12 mouse cellular contexts compared by ENCODE assay signal in genomic region chr6:63877088-63877764, GRCm38 (mm10).
DNase-seq lines count a peak whose midpoint lies in the region; ATAC-seq and TF ChIP-seq lines count a peak whose summit lies in the region.
"Had no signal": no experiment of that assay in that cellular context is flagged by ENCODE, and none has a peak within 500 bp of the region (broad histone marks: within the 10 kb centered on the region; RNA-seq: fewer than 3 reads in every experiment).

No protein-coding gene starts in this region.

- no peak overlapping the region for H3K27ac ChIP-seq in hindbrain, embryonic 11.5 days (ENCODE audit: low read depth, low read length)
- peak overlapping the region; percentile 71 for H3K27ac ChIP-seq in midbrain, embryonic 16.5 days (ENCODE audit: low read length)
- H3K27ac ChIP-seq in intestine, postnatal 0 days (ENCODE audit: low read depth, low read length): no peak overlapping the region
- H3K27ac ChIP-seq: heart, embryonic 15.5 days; lung, embryonic 15.5 days had no signal

- no peaks in the 10 kb centered on the region for H3K9me3 ChIP-seq in hindbrain, embryonic 11.5 days (ENCODE audit: control insufficient read depth, low read length)
- no peaks in the 10 kb centered on the region for H3K9me3 ChIP-seq in midbrain, embryonic 16.5 days (replicated peaks; ENCODE audit: control insufficient read depth, low read length, poor library complexity, severe bottlenecking)
- no peaks in the 10 kb centered on the region for H3K9me3 ChIP-seq in intestine, postnatal 0 days (ENCODE audit: control insufficient read depth)
- H3K9me3 ChIP-seq: heart, embryonic 15.5 days; lung, embryonic 15.5 days had no signal

- H3K4me1 ChIP-seq in hindbrain, embryonic 11.5 days (replicated peaks; ENCODE audit: control insufficient read depth, insufficient read depth, low read length): no peaks in the 10 kb centered on the region
- peaks cover 11% of the 10 kb centered on the region for H3K4me1 ChIP-seq in midbrain, embryonic 16.5 days (ENCODE audit: control insufficient read depth, insufficient read depth, low read length)
- H3K4me1 ChIP-seq in intestine, postnatal 0 days (replicated peaks; ENCODE audit: control insufficient read depth, insufficient read depth, low read length): no peaks in the 10 kb centered on the region
- H3K4me1 ChIP-seq: heart, embryonic 15.5 days; lung, embryonic 15.5 days had no signal

- no peak overlapping the region for H3K9ac ChIP-seq in hindbrain, embryonic 11.5 days (ENCODE audit: low read depth, low read length)
- no peak overlapping the region for H3K9ac ChIP-seq in midbrain, embryonic 16.5 days (ENCODE audit: low read depth, low read length)
- H3K9ac ChIP-seq in intestine, postnatal 0 days (ENCODE audit: low read depth, low read length): no peak overlapping the region
- H3K9ac ChIP-seq: heart, embryonic 15.5 days; lung, embryonic 15.5 days had no signal

- no peak for TF ChIP-seq CTCF in intestine, postnatal 0 days (IDR thresholded peaks at IDR 0.05; ENCODE audit: low read depth)

- WGBS in hindbrain, embryonic 11.5 days: 67% methylated on average over 3 of the region's 3 CpGs
- 33% methylated on average over 3 of the region's 3 CpGs for WGBS in midbrain, embryonic 16.5 days
- 63% methylated on average over 3 of the region's 3 CpGs for WGBS in intestine, postnatal 0 days

- peak; percentile 91 for ATAC-seq in hindbrain, embryonic 11.5 days (ENCODE audit: low FRiP score)
- ATAC-seq in midbrain, embryonic 16.5 days: peak; percentile 96
- ATAC-seq in intestine, postnatal 0 days: no peak
- ATAC-seq in inflammation-experienced regulatory T-cells, adult 6 months: no peak
- ATAC-seq: activated CD4-positive, CD25-positive, alpha-beta regulatory T cell, adult 4 months had no signal

- peak; percentile 14 for DNase-seq in layer of hippocampus, adult 9-11 months
- DNase-seq in layer of hippocampus, adult 8-10 months (ENCODE audit: low spot score in 2 of 2): no peak
- peak; percentile 26 for DNase-seq in brain, embryonic 18.5 days (ENCODE audit: low read depth, low spot score)
- DNase-seq in hindbrain, embryonic 11.5 days (ENCODE audit: low spot score): peak; percentile 58
- no peak for DNase-seq in testis, postnatal 10 days (ENCODE audit: low spot score)
- DNase-seq: kidney, adult 11 months had no signal

- H3K4me2 ChIP-seq in hindbrain, embryonic 11.5 days (replicated peaks; ENCODE audit: low read depth, low read length): no peak overlapping the region
- H3K4me2 ChIP-seq in midbrain, embryonic 16.5 days (ENCODE audit: low read length): no peak overlapping the region
- H3K4me2 ChIP-seq in intestine, postnatal 0 days (replicated peaks; ENCODE audit: low read depth): no peak overlapping the region
- H3K4me2 ChIP-seq: heart, embryonic 15.5 days; lung, embryonic 15.5 days had no signal

- H3K27me3 ChIP-seq in hindbrain, embryonic 11.5 days (ENCODE audit: control insufficient read depth, insufficient read depth, low read length): no peaks in the 10 kb centered on the region
- no peaks in the 10 kb centered on the region for H3K27me3 ChIP-seq in midbrain, embryonic 16.5 days (ENCODE audit: control insufficient read depth, insufficient read depth, low read depth, low read length)
- no peaks in the 10 kb centered on the region for H3K27me3 ChIP-seq in intestine, postnatal 0 days (replicated peaks; ENCODE audit: control insufficient read depth, insufficient read depth, low read length)
- H3K27me3 ChIP-seq: heart, embryonic 15.5 days; lung, embryonic 15.5 days had no signal

- no peak overlapping the region for H3K4me3 ChIP-seq in hindbrain, embryonic 11.5 days (ENCODE audit: low read depth, low read length)
- H3K4me3 ChIP-seq in midbrain, embryonic 16.5 days (ENCODE audit: low read depth, low read length): no peak overlapping the region
- no peak overlapping the region for H3K4me3 ChIP-seq in intestine, postnatal 0 days (ENCODE audit: low read depth, low read length)
- H3K4me3 ChIP-seq: heart, embryonic 15.5 days; lung, embryonic 15.5 days had no signal

- H3K36me3 ChIP-seq in hindbrain, embryonic 11.5 days (ENCODE audit: control insufficient read depth, insufficient read depth, low read length): no peaks in the 10 kb centered on the region
- no peaks in the 10 kb centered on the region for H3K36me3 ChIP-seq in midbrain, embryonic 16.5 days (ENCODE audit: control insufficient read depth, insufficient read depth, low read length)
- H3K36me3 ChIP-seq in intestine, postnatal 0 days (ENCODE audit: control insufficient read depth, insufficient read depth): no peaks in the 10 kb centered on the region
- H3K36me3 ChIP-seq: heart, embryonic 15.5 days; lung, embryonic 15.5 days had no signal

Comparison
In these comparisons a context has a peak if more than half of its experiments do, and no peak if none do; other contexts are left out.
1. DNase-seq: peak in layer of hippocampus, adult 9-11 months (single experiment), brain, embryonic 18.5 days (single experiment) and hindbrain, embryonic 11.5 days (single experiment); none in layer of hippocampus, adult 8-10 months (0 of 2) and testis, postnatal 10 days (single experiment).
2. ATAC-seq: peak in hindbrain, embryonic 11.5 days (single experiment) and midbrain, embryonic 16.5 days (single experiment); none in intestine, postnatal 0 days (single experiment) and inflammation-experienced regulatory T-cells, adult 6 months (single experiment).